Mouse (Mus musculus) embryonic facial prominence, embryonic 13.5 days (tissue): ENCODE measurements around the gene Zfp668. TPM values are rescaled to one million over a fixed set of nuclear protein-coding genes. Genes with fewer than 3 reads are reported as not detected.
"Not testable (repeated sequence)": the region's sequence is repeated elsewhere in the genome, so short reads cannot be mapped to it uniquely, and the experiment has no call there.

Source experiments
- ATAC-seq: fragments of 200-750 bp; cut with Nextera tagmentation; 2 replicates; pipeline ENCODE4 v1.8.0; 2017; ENCODE audit warnings: low read depth; ENCODE audit not compliant: insufficient number of reproducible peaks, insufficient read depth, low FRiP score, low TSS enrichment
- H3K27ac ChIP-seq: fragments of 300-500 bp; sonication (generic); 2 replicates; pipeline ENCODE4 v1.5.1; 2015; ENCODE audit warnings: moderate library complexity, mild to moderate bottlenecking, inconsistent platforms
- H3K27me3 ChIP-seq: fragments of 300-500 bp; sonication (generic); 2 replicates; pipeline ENCODE4 v1.6.1; 2015; ENCODE audit warnings: mild to moderate bottlenecking, inconsistent platforms
- H3K36me3 ChIP-seq: fragments of 300-500 bp; sonication (generic); 2 replicates; pipeline ENCODE4 v1.6.1; 2015; ENCODE audit warnings: mild to moderate bottlenecking, inconsistent platforms
- H3K4me1 ChIP-seq: fragments of 300-500 bp; sonication (generic); 2 replicates; pipeline ENCODE4 v1.6.1; 2015; ENCODE audit warnings: inconsistent platforms
- H3K4me2 ChIP-seq: fragments of 300-500 bp; sonication (generic); 2 replicates; pipeline ENCODE4 v1.6.1; 2015; ENCODE audit warnings: moderate library complexity, mild to moderate bottlenecking, inconsistent platforms
- H3K4me3 ChIP-seq: fragments of 300-500 bp; sonication (generic); 2 replicates; pipeline ENCODE4 v1.5.1; 2015; ENCODE audit warnings: mild to moderate bottlenecking, inconsistent platforms
- H3K9ac ChIP-seq: fragments of 300-500 bp; sonication (generic); 2 replicates; pipeline ENCODE4 v1.6.1; 2015; ENCODE audit warnings: mild to moderate bottlenecking, inconsistent platforms
- H3K9me3 ChIP-seq: fragments of 300-500 bp; sonication (generic); 2 replicates; pipeline ENCODE4 v1.6.1; 2016; ENCODE audit warnings: inconsistent platforms
- WGBS: fragments of 180-500 bp; shearing (Covaris S2); methylation state at CpG from one replicate; pipeline ENCODE4 v1.1.7; 2015; ENCODE audit warnings: mixed read lengths; 5-methylcytosine and 5-hydroxymethylcytosine counted together
- polyA plus RNA-seq: library from polyadenylated mRNA; unstranded; fragments of >200 nt; fragmentation: Nextera tagmentation; extraction: Ambion mirVana; gene quantifications from 2 replicates; pipeline ENCODE4 v1.2.1, GENCODE M21; 2015

Zfp668 gene
- polyA plus RNA-seq, 1 experiment from 2014 or later = 28.2 TPM

DNA sequence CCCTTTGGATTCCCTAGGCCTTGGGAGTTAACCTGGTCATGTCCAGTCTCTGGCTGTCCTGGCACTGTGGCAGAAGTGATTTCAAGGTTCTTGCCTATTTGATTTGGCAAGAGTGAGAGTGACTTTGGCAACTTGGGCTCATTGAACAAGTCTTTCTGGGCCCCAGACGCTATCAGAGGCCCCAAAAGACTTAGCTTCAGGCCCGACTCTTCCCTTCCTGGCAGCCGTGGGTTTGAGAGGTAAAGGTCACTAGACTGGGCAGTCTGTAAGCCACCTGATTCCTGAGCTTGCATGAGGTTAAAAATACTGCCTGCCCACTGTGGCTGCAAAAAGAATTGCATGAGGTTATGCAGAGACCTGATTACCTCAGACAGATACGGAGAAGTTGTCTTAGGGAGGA, 32.0 kb upstream of the Zfp668 start:
- Histone ChIP-seq H3K36me3 (peaks cover 52% of the 10 kb centered on the region), H3K9me3 (no peaks in the 10 kb centered on the region), H3K27me3 (no peaks in the 10 kb centered on the region), H3K4me3 (no peak overlapping the region), H3K9ac (no peak overlapping the region), H3K27ac (no peak overlapping the region), H3K4me2 (no peak overlapping the region), H3K4me1 (peaks cover 22% of the 10 kb centered on the region)
- 93% methylated on average over 4 of the region's 4 CpGs for WGBS
- no peak for ATAC-seq

DNA sequence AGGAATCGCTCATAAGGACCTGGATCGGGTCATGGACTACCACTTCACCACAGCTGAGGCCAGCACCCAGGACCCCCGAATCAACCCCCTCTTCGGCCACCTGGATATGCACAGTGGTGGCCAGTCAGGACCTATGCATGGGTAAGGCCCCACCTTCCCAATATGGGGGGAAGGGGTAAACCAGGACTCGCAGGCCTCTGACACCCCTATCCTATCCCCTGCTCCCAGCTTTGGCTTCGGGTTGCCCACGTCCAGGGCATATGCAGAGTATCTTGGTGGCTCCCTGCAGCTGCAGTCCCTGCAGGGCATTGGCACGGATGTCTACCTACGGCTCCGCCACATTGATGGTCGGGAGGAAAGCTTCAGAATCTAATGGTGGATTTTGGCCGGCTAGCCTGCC, 31.3 kb upstream of the Zfp668 start:
- Histone ChIP-seq H3K9ac (no peak overlapping the region), H3K4me2 (no peak overlapping the region), H3K36me3 (peaks cover 52% of the 10 kb centered on the region), H3K4me3 (no peak overlapping the region), H3K4me1 (peaks cover 16% of the 10 kb centered on the region), H3K27me3 (no peaks in the 10 kb centered on the region), H3K27ac (no peak overlapping the region), H3K9me3 (no peaks in the 10 kb centered on the region)
- no peak for ATAC-seq
- WGBS = 94% methylated on average over 12 of the region's 12 CpGs

DNA sequence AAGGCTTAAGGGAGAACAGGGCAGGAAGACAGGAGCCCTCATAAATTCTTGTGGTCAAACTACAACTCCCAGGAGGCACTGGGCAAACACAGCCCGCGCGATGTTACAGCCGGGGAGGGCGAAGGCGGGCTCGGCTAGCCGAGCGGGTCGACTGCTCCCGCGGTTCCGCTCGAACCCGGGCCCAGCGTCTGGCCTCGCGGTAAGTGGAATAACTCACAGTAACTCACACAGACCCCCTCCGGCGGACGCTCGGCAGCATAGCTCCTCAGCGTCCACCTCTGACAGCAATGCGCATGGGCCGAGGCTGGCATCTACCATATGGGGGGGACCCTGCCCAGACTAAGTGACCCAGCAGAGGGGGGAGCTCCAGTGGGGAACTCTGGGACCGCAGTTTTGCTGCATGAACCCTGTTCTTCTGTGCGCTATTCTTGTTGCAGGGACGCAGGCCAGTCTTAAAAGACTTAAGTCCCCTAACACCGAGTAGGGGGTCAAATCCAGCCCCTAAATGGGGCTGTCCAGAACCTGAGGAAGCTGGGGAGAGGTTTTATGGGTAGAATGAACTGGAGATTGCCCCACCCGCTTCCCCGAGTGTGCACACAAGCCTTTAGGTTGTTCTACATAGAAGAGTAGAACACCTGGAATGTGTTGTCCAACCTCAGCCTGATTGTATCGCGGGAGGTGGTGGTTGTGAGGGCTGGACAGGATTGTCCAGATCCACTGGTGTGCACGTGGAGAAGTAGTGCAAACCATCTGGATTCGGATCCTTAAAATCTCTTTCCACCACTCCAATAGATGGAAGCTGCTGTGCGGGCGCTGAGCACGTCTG, 27.6 kb upstream of the Zfp668 start, which contains the start of gene Bckdk:
Gene Bckdk, plus strand, starts transcription at position 112 of the 826 bp plus-strand sequence.
- peak within 1 kb of the TSS; percentile 86 for H3K27ac ChIP-seq
- no peaks in the 10 kb centered on the region for H3K9me3 ChIP-seq
- H3K9ac ChIP-seq = peak within 1 kb of the TSS; percentile 94
- WGBS = 6% methylated on average over 38 of the region's 38 CpGs
- peak within 1 kb of the TSS; percentile 70 for H3K4me3 ChIP-seq
- H3K36me3 ChIP-seq = peaks cover 42% of the 10 kb centered on the region
- no peaks in the 10 kb centered on the region for H3K27me3 ChIP-seq
- peak within 1 kb of the TSS; percentile 87 for H3K4me2 ChIP-seq
- ATAC-seq = peak; percentile 91
- peaks cover 15% of the 10 kb centered on the region for H3K4me1 ChIP-seq

- 84% methylated on average over 2 of the region's 2 CpGs for WGBS
- Histone ChIP-seq H3K27me3 (no peaks in the 10 kb centered on the region), H3K27ac (no peak overlapping the region), H3K4me2 (no peak overlapping the region), H3K36me3 (peaks cover 18% of the 10 kb centered on the region), H3K4me3 (no peak overlapping the region), H3K4me1 (peaks cover 15% of the 10 kb centered on the region), H3K9me3 (no peaks in the 10 kb centered on the region), H3K9ac (no peak overlapping the region)
- no peak for ATAC-seq
Observed at GRCm38 (mm10) chr7:127901772-127902171, 25.1 kb upstream of the Zfp668 start.

DNA sequence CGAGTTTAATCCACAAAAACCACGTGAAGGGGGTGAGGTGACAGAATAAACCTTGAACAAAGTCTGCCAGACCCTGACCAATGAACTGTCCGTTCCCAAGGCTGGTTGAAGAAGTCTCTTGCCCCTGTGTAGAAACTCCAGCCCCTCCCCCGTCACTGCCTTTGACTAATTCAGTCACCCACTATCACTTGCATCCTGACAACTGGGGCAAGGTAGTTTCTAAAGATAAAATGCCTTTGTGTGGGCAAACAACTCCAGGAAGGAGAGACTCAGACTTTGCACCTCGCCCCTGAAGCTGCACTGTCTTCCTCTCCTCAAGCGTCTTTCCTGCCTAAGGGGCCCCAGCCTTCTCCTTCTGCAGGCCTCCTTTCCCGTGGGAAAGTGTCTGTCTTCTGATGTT, 23.4 kb upstream of the Zfp668 start:
- H3K4me2 ChIP-seq = no peak overlapping the region
- H3K4me3 ChIP-seq = no peak overlapping the region
- no peak overlapping the region for H3K27ac ChIP-seq
- H3K9ac ChIP-seq = no peak overlapping the region; the same call in 1 of the 2 replicates
- peaks cover 9% of the 10 kb centered on the region for H3K4me1 ChIP-seq
- H3K27me3 ChIP-seq = no peaks in the 10 kb centered on the region
- no peaks in the 10 kb centered on the region for H3K9me3 ChIP-seq
- 41% methylated on average over 7 of the region's 7 CpGs for WGBS
- no peak for ATAC-seq
- H3K36me3 ChIP-seq = peaks cover under 1% of the 10 kb centered on the region; the same call in 1 of the 2 replicates

GRCm38 (mm10) chr7:127898179-127898956, 21.7 kb upstream of the Zfp668 start:
- Histone ChIP-seq H3K4me1 (peaks cover 10% of the 10 kb centered on the region), H3K27ac (no peak overlapping the region), H3K27me3 (no peaks in the 10 kb centered on the region), H3K36me3 (peaks cover 5% of the 10 kb centered on the region; the same call in 1 of the 2 replicates), H3K4me2 (no peak overlapping the region), H3K9me3 (no peaks in the 10 kb centered on the region), H3K4me3 (no peak overlapping the region), H3K9ac (no peak overlapping the region)
- 34% methylated on average over 10 of the region's 10 CpGs for WGBS
- no peak for ATAC-seq

DNA sequence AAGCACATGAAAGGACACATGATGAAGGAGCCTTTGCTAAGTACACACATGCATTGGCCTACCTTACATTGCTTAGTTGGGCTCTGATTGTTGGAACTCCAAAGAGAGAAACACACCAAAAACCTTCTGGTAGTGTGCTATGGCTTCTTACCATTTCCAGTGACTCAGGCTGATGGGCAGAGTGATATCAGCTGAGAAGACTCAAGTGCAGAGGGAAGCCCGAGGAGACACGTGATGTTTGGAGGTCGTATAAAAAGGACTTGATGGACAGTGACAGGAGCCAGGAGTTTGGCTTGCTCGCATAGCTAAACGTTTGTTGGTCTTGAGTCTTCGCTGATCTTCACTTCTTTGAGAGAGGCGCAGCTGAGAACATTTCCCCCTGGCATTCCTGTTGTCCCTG, 20.9 kb upstream of the Zfp668 start:
- Histone ChIP-seq H3K9me3 (no peaks in the 10 kb centered on the region), H3K27me3 (no peaks in the 10 kb centered on the region), H3K36me3 (peaks cover 13% of the 10 kb centered on the region), H3K4me2 (no peak overlapping the region), H3K27ac (no peak overlapping the region), H3K4me1 (peaks cover 10% of the 10 kb centered on the region), H3K4me3 (no peak overlapping the region), H3K9ac (no peak overlapping the region)
- ATAC-seq = no peak
- whole genome bisulfite sequencing = 89% methylated on average over 7 of the region's 7 CpGs

DNA sequence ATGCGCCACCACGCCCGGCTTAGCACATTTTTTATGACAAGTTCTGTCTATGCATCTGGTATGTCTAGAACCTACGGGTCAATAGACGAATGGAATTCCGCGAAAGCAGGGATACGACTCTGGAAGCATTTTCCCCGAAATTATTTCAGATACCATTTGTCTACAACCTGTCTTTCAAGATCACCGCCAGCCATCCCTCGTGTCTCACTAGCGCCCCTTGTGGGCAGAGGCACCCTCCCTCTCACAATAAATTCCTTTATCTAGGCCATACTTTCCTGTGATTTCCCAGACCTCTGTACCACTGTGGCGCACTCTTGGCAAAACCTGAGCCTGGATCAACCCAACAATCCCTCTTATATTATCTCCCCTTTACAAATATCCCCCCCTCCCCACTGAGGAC, 19.8 kb upstream of the Zfp668 start:
- Histone ChIP-seq H3K4me3 (no peak overlapping the region), H3K4me1 (peaks cover 10% of the 10 kb centered on the region), H3K27ac (no peak overlapping the region), H3K4me2 (no peak overlapping the region), H3K9ac (no peak overlapping the region), H3K9me3 (no peaks in the 10 kb centered on the region), H3K27me3 (no peaks in the 10 kb centered on the region), H3K36me3 (peaks cover 17% of the 10 kb centered on the region)
- no peak for ATAC-seq
- 58% methylated on average over 13 of the region's 13 CpGs for WGBS

DNA sequence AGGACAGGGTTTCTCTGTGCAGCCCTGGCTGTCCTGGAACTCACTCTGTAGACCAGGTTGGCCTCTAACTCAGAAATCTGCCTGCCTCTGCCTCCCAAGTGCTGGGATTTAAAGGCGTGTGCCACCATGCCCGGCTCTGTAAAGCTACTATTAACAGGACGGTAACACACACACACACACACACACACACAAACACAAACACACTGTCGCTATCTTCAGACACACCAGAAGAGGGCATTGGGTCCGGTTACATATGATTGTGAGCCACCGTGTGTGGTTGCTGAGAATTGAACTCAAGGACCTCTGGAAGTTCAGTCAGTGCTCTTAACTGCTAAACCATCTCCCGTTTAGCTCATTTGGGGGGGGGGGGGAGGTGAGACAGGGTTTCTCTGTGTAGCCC, 19.3 kb upstream of the Zfp668 start:
- H3K36me3 ChIP-seq = peaks cover 17% of the 10 kb centered on the region
- H3K27ac ChIP-seq = 0 out of 2 replicates have a peak overlapping the region, but pooled peaks have one; percentile 83
- peak overlapping the region; percentile 67 for H3K4me3 ChIP-seq
- H3K4me2 ChIP-seq = peak overlapping the region; percentile 80
- peaks cover 10% of the 10 kb centered on the region for H3K4me1 ChIP-seq
- not testable (repeated sequence) for H3K9me3 ChIP-seq, H3K27me3 ChIP-seq, ATAC-seq
- 0 out of 2 replicates have a peak overlapping the region, but pooled peaks have one; percentile 16 for H3K9ac ChIP-seq
- 66% methylated on average over 7 of the region's 7 CpGs for WGBS

GRCm38 (mm10) chr7:127895442-127895841, 18.8 kb upstream of the Zfp668 start, which contains the start of the genes Gm21974 and Vkorc1:
Gene Gm21974 (minus strand): TSS chr7:127895454.
Gene Vkorc1 (minus strand): TSS chr7:127895617.
- Histone ChIP-seq H3K36me3 (peaks cover 21% of the 10 kb centered on the region), H3K27me3 (no peaks in the 10 kb centered on the region), H3K9me3 (no peaks in the 10 kb centered on the region), H3K4me2 (peak within 1 kb of the TSS; percentile 80), H3K4me3 (peak within 1 kb of the TSS; percentile 67), H3K4me1 (peaks cover 10% of the 10 kb centered on the region), H3K9ac (peak within 1 kb of the TSS; percentile 80), H3K27ac (peak within 1 kb of the TSS; percentile 83)
- WGBS = under 1% methylated on average over 26 of the region's 26 CpGs
- ATAC-seq = peak; percentile 93

DNA sequence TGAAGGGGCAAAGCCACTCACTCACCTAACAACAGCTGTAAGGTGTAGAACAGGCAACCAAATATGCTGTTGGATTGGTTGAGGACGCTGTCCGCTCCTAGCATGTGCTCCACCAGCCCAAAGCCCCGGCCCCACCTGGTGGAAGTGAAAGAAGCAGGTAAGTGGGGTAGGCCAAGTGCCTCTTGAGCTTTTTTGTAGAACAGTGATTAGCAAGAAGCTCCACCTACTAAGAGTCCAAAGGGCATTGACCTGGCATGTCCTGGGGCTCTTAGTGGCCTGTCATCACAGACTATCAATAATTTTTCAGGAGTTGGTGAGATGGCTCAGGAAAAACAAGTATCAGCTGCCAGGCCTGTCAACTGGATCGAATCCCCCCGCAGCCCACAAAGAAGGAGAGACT, 17.9 kb upstream of the Zfp668 start:
- Histone ChIP-seq H3K9ac (peak overlapping the region; percentile 80), H3K27ac (no peak overlapping the region), H3K4me2 (peak overlapping the region; percentile 80), H3K27me3 (no peaks in the 10 kb centered on the region), H3K4me1 (peaks cover 10% of the 10 kb centered on the region), H3K4me3 (peak overlapping the region; percentile 67), H3K36me3 (peaks cover 28% of the 10 kb centered on the region), H3K9me3 (no peaks in the 10 kb centered on the region)
- WGBS = 78% methylated on average over 5 of the region's 5 CpGs
- no peak for ATAC-seq
